Mouse (Mus musculus) lung, postnatal 0 days (tissue): Measurements from ENCODE around the gene Sash1.

Experiments
- CTCF ChIP-seq: IDR thresholded peaks from 2 replicates; pipeline ENCODE4 v1.5.1; 2016; ENCODE audit warnings: antibody characterized with exemption, mild to moderate bottlenecking
- EP300 ChIP-seq: IDR thresholded peaks from 2 replicates; pipeline ENCODE4 v1.6.1; 2016; ENCODE audit warnings: antibody characterized with exemption, mild to moderate bottlenecking, control low read depth

- no peak for TF ChIP-seq CTCF
- no peak for TF ChIP-seq EP300
These were observed 98.6 kb downstream of the Sash1 start for GRCm38 (mm10) chr10:8787221-8787620.
